Mouse (Mus musculus) kidney, postnatal 36 days (tissue): ENCODE measurements at regions not wholly inside any gene's neighbourhood (a gene's known extent, or its start where the extent isn't known, plus 50 kb on each side); places are given as distances from the start of the nearest gene placed in this dataset.

ENCODE experiments used
- DNase-seq, 2 experiments: peaks; one replicate each; pipeline ENCODE4 v3.0.0; 2021 to 2022; ENCODE audit warnings: mixed read lengths in 2 of 2

DNA sequence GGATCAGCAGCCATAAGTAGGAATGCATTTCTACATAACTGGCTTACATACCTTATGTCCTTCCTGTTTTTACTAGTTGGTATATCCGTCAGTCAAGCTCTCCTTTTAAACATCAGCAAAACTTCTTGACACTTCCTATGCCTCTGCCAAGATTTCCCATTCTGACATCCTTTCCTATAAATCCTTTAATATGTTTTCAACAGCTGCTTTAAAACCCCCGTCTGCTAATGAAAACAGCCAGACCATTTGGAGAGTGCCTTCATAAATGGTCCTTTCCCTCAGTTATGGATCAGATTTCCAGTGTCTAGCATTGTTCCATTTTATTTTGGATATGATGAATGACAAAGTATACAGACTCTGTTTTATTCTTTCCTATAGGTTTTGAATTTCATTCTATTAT lies 270.7 kb upstream of the Rgmb start:
- DNase-seq, result no peak

DNA sequence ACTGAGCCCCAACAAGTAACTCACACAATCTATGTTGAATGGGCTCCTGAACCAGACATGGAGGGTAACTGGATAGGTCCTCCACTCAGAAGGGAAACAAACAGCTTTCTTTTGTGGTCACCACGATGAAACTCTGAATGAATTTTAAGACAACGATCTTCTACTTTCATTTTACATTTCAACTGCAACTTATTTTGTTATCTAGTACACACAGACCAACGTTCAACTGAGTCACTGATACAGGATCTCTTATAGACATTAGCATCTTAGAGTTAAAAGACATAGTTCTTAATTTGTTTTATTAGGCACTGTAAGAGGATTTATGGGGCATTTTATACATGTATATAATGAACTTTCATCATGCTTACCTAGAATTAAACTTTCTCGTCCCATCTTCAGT lies 262.1 kb upstream of the Rgmb start:
- DNase-seq, result no peak

DNA sequence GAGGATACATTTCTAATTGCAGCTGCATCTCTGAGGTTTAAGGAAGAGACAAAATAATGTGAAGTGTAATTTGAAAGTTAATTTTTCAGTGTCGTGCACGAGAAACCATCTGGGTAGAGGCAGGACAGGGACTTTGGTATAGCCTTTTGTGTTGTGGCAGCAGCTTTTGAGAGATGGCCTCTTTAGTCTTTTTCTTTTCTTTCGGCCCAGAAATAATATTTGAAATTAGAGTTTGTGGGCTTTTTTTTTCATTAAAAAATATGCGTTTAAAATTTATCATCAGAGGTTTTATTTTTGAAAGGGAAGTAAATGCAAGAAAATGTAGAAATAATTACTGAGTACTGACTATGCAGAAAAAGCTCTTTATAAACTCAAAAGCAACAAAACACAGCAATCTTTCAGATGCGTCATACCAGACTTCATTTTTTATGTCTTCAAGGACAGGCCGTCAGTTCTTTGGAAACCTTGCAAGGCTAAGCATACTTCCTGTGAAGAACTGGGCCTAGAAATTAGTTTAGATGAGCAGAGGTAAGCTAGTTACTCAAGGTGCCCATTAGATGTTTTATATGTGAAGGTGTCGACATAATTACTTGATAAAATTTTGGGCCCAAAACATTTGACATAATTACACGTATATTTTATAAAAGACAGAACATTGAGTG lies 258.9 kb upstream of the Rgmb start:
- DNase-seq, result no peak

DNA sequence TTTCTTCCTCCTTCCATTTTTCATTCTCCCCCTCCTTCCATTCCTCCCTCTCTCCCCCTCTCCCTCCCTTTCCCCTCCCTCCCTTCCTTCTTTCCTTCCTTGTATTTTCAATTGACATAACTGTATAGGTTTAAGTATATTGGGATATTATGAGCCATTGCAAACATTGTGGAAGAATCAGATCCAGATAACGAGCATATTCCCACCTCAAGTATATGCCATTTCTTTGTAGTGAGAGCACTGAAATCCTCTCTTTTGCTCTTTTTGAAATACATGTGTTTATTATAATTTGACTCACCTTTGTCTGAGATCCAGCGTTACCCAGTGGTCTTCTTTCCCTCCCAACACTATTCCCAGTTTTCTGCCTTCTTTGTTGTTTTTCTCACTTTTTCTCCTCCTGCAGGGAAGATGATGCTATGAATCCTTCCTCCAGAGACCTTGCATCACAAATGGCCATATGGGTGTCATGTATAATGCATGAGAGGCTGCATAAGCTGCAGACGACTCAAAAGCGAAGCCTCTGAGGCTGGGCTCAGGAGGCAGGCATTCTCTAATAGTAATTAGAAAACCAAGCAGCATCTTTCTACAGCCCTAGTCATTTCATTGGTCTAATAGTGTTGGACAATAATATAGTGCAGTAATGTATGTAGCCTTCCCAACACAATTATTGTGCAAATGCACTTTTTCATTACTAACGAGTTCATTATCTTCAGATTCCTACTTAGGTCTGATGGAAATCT lies 258.2 kb upstream of the Rgmb start:
- DNase-seq, result no peak

DNA sequence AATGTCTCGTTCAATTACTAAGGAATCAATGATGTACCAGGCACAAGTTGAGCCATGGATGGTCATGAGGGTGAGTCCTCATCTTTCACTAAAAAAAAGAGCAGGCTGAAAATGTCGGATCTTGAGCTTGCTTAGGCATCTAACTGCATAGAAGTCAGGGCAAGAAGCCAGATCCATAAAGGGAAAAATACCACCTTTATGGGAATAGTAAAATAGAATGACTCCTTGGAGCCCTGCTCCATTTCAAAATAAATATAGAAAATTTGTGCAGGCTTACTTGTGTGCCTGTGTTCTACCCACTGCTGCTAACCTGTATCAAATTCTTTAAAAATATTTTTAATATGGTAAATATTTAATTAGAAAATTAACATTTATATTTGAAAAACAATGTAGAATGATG lies 256.2 kb upstream of the Rgmb start:
- DNase-seq, result no peak

DNA sequence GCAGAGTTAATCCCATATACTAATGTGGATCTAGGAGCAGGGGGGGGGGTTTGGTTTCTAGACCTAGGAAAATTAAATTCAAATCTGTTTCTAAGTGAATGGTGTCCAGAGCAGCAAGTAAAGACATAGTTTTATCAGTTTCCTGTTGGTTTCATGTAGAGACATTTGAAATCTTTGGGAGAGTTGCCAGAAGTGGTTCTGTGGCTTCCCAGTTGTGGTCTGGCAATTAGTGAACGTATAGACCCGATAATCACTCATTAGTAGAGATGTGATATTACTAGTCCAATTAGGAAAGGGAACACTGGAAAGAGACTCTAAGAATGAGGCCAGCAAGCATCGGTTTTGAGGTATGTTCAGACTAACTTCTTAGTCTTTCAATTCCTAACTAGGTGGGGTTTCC lies 252.0 kb upstream of the Rgmb start:
- DNase-seq, result no peak

DNA sequence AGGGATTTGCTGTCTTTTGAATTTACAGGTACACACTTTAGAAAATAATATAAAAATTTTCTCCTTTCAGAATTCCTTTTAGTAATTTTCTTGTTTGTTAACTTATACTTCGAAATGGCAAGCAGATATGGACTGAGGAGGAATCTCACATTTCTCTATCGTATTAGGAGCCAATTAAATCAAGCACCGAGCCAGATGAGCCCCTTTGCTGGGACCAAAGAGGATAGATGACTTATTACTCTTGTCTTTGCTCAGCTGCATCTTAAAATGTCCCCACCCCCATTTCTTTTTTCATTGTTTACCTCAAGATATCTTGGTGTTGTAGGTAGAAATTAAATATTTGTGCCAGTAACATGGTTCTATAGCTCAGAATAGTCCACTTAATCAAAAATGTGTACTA lies 247.7 kb upstream of the Rgmb start:
- DNase-seq, result no peak

DNA sequence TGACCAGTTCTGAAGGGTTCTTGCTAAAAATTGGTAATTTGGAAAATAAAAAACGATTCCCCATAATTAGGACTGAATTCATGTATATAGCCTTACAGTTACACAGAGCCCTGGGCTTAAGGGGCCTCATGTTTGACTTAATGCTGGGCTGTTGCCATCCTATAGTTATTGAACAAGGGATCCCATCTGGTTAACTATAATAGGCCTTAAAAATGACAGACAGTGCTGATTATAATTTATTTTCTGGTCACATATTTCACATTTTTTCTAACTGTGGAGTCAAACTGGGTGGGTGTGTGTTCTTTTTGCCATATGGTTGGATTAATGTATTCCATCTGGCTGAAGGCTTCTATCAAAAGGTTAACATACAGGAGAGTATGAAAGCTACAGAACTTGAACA lies 238.5 kb upstream of the Rgmb start:
- DNase-seq, result no peak

DNA sequence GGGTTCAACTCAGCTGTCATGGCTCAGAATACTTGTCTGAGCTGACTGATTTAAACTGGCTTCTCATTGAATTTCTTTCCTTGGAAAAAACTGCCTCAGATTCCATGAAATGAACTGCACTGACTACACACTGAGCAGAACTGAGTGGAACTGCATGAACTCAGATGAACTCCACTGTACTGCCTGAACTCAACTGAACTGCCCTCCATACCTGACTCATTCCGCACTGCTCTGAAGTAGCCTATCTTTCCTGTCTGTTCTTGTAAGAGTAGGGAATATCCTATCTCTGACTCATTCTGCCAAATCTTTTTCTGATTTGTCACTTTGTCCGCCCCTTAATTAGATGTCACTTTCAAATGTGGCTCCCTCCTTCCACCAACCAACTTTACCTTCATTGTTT lies 237.0 kb upstream of the Rgmb start:
- no peak for DNase-seq

DNA sequence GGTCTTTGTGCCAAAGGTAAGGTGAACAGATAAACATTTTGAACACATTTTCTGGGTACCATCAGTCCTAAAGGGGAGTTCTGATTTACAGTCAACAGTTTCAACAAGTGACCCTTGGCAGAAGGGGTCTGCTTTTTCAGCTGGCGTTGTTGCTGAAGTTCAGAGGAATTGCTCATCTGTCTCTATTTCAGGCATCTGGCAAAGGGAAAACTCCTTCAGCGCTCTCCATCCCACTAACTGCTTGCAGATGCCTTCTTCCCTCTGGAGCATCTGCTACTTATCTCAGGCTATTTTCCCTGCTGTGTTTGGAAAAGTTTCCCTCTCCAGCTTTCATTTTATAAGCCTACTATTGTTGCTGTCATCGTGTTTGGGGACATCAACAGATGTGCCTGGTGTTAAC lies 223.6 kb upstream of the Rgmb start:
- peak; percentile 4 to 9 for DNase-seq

DNA sequence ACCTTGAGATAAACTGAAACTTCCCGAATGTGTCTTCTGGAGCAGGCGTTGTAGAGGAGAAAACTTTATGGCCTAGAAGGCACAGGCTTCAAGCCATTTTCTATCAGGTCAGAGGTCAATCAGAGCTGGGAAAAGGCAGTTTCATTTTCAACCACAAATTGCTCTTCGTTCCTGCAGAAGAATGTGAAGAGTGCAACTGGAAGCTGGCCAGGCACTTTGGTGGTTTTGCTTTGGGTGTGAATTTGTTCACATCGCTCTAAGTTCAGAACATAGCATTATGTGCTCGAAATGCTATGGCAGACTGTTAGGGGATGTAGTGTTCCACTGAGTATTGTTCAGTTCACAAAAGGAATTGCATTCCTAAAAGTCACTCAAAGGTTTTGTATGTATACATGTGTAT lies 220.9 kb upstream of the Rgmb start:
- peak; percentile 49 to 59 for DNase-seq

DNA sequence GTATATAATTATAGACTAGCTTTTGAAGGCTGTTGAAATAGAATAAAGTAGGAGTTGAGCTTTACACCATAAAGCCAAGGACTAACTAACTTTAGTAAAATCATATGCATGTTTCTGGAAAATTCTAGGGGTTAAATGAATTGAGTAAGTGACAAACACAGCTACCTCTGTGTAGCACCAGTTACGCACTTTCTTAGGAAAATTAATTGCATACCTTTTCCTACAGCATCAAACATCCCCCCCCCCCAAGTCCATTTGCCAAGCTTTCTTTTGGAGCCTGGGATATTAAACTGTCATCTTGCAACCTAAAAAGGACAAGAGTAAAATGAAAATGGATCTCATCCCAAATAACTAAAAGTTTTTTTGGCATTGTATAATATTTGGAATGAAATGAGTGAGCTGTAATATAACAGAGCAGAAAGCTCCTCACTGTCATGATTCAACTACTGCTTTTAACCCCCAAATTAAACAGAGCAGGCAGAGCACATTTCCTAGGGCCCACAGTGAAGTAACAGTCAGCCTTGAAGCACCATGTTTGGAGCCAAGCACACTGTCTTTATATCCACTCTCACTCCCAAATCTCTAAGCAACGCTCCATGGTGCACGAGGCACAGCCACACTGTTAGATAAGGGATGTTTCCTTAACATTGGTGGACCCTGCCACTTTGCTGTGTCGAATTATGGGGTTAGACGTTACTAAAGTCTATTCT lies 210.9 kb upstream of the Rgmb start:
- no peak for DNase-seq

DNA sequence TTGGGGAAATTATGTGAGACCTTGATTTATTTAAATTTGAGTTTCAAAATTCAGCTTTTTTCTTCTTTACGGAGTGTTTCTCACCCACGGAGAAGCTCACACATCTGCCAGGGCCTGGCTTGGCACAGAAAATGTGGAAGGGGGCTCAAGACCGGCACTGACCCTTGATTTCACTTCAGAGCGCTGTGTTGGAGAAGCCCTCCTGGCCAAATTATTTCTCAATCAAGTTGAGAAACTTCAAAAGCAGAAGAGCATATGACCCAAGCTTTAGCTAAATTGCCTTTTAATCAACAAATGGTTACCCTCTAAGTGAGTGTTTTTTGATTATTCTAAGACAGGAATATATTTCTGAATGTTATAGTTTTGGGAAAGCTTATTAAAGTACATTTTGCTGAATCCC lies 197.2 kb upstream of the Rgmb start:
- DNase-seq, result no peak

DNA sequence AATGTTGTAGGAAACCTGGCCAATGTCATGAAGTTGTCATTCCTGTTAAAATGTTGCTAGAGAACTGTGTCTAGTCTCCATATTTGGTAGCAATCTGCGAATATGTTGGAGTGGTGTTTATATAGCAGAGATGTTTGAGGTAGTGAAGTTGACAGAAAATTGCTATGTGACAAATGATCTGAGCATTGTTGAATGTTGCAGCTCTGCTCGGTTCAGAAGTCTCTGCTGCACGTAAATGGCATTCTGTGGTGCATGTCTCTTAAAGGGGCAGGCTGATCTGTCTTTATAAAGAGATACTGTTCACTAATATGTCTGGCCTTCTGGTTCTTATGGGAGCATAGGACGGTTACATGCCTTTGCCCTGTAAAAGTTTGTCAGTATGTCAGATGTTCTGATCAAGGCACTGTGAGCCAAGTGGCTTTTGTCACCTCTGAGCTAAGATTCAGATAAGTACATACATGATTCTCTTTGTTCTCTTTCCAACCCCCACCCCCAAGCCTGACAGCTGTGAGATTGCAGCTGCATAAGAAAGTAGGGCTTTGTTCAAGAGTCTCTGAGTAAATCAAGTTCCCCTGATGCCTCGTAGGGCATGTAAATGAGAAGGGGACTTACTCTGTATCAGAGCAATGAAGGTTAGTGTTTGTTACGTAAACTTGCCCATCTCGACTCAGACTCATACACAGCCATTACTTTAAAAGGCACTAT lies 174.2 kb upstream of the Rgmb start:
- DNase-seq, result no peak

DNA sequence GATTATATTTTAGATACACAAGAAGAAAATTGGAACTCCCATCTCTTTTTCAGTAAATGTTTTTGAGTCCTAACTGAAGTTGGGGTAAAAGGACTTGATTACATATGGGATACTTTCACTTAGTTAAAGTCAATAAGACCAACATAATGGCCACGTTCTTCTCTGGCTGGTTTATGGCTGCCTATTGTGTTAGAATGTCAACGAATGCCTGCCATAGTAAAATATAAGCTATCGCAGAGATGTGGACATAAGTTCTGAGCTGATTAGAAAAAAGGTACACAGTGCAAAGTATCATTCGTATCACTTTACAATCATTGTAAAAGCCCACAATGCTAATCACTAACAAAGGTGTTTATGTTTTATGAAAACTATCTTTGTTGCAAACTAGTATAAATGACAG lies 173.2 kb upstream of the Rgmb start:
- DNase-seq, result no peak

DNA sequence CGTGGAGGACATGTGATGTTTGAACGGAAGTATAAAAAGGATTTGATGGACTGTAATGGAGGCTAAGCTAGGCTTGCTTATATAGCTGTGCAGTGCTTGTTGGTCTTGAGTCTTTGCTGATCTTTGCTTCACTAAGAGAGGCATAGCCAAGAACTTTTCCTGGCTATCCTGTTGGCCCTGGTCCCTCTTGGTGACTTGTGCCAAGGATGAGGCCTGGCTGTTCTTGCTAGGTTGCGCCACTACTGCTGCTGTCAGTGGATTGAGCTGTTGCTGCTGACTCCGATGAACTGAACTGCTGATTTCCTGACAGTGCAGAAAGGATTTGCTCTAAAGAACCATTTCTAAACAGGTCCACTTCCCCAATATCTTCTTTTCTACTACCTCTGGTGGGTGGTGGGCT lies 167.9 kb upstream of the Rgmb start:
- no peak for DNase-seq

DNA sequence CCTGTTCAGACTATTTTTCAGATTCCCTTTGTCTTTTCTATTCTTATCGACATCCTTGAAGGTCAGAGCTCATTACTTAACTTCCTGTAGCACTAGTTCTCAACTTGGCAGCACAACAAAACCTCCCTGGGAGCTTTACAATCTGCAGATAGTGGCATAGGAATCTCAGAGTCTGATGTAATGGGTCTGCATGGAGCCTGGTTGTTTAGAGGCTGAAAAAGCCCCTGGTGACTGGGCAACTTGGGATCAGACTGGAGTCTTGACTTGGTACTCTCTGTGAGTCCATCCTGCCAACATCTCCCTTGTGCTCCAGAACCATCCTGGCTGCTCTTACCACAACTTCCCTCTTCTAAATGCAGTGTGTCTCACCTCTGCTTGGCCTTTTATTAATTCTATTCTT lies 166.4 kb upstream of the Rgmb start:
- DNase-seq, result peak in 1 of 2 experiments; percentile 5

DNA sequence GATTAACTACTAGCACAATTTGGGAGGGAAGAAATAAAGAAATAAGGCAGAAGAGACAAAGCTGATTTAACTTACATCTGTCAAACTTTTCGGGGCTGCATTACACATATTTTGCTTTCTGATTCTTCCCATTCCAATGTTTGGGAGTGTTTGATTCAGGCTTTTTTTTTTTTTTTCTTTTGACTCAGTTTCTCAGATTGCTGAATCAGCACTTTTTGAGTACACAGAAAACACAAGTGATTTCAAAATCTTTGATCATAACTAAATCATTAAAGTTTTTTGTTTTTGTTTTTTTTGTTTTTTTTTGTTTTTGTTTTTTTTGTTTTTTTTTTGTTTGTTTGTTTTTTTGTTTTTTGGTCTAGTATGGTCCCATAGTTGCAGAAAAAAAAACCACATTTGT lies 164.7 kb upstream of the Rgmb start:
- DNase-seq, result no peak

DNA sequence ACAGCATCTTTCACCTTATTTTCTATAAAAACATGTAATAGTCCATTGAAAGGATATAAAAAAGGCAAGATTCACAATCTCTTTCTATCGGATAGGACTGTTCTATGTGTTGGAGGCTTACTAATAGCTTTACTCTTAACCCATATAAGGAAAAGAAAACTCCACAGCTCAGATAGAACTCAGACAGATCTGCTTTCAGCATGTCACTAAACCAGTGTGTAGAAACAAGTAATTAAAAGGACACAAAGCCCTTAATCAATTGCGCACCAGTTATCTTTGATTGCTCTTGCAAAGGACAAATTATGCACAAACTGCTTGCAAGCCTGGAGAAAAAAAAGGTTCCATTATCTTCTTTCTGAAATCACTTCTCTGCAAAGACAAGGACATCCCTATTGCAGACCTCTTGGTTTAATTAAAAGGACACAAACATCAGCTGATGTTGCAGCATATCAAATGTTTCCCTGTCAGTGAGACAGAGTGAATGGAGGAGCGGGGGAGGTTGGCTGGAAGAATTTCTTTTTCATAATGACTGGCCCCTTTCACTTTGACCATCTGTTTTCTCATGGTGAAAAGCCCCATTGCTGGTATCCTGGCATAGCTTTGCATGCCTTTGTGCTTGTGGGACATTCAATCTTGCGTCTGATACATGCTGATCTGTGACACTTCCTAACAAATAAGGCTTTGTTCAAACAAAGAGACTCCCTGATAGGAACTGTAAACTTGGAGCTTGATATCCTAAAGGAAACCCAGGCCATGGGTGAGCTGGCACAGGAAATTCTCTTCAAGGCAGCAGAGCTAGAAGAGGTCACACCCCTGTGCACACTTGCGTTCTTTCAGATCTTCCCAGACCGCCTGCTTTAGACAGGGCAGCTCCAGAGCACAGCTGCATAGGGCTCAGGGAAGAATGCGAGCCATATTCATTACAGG lies 162.8 kb upstream of the Rgmb start:
- peak; percentile 2 to 6 for DNase-seq

DNA sequence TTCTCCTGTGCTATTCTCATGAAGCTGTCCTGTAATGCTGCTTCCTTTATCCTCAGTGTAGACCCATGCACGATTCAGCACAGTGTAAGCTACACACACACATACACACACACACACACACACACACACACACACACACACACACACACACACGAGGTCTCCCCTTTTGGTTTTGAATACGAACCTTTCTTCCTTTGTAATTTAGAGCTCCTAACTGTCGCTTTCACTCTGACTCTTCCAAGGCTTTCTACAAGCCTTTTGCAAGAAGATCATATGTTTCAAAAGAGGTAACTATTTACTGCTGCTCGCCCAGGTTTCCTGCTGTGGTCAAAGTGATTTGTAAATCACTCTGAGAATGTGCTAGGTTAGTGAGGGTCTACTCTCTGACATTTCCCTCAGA lies 161.1 kb upstream of the Rgmb start:
- no peak for DNase-seq

DNA sequence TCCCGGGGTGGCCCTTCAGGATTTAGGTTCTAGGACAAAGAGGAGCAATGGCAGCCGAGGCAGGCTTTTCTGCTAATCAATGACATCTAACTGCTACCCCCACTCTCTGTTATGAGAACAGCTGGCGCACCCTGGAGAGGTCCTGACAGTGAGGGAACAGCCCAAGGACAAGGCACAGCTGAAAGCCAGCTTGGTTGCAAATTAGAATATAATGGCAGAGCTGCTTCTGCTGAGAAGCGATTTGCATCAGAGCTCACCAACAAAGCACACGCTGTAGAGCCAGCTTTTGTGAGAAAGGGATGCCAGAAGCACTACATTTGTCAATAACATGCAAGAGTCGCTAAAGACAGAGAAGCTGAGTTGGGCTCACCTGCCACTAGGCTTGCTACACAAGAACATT lies 159.5 kb upstream of the Rgmb start:
- DNase-seq, result no peak

DNA sequence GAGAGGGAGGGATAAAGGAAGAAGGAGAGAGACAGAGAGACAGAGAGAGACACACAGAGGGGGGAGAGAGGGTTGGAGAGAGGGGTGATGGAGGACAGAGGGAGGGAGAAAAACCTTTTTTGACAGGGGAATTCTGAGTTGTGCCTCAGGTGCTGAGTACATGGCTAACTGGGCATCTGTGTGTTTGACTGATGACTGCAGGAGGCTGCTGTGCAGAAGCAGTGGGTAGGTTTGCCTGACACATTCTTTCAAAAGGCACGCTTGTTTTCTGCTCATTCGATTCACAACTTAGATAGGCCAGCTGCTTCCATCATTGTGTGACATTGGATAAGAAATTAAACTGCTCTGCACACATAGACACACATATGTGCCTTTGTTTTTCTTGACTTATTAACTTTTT lies 150.7 kb upstream of the Rgmb start:
- DNase-seq, result no peak
